Mouse (Mus musculus) thymus, adult 2 months (tissue): ENCODE measurements around the gene Zfp457.

Experiments
- CTCF ChIP-seq: fragments of 200-500 bp; IDR thresholded peaks from 2 replicates; pipeline ENCODE4 v1.5.1; 2012; ENCODE audit warnings: mild to moderate bottlenecking, control low read depth, low read length, moderate library complexity, borderline replicate concordance; ENCODE audit not compliant: control insufficient read depth, poor library complexity, insufficient read depth; ENCODE audit errors: extremely low read depth
- POLR2A ChIP-seq: fragments of 200-500 bp; IDR thresholded peaks from 2 replicates; pipeline ENCODE4 v1.6.1; 2012; ENCODE audit warnings: mild to moderate bottlenecking, low read length, control low read depth, moderate library complexity; ENCODE audit not compliant: control insufficient read depth, poor library complexity, insufficient read depth; ENCODE audit errors: extremely low read depth

- no peak for TF ChIP-seq POLR2A
- peak; percentile 38; the same call in 1 of the 2 replicates for TF ChIP-seq CTCF
These were observed 25.9 kb upstream of the Zfp457 start, which contains the start of gene Zfp595 for GRCm38 (mm10) chr13:67332019-67332724.
